Mouse (Mus musculus) Patski (cell line): ENCODE measurements around the gene Fnbp1. TPM values are rescaled to one million over a fixed set of nuclear protein-coding genes. Genes with fewer than 3 reads are reported as not detected.

Experiments used
- ATAC-seq: fragments of 100-300 bp; one replicate; pipeline ENCODE4 v1.8.0; 2021
- CTCF ChIA-PET: fragments of 350-600 bp; sonication (Branson Sonifier 250); formaldehyde crosslinking; loops from one replicate; lab custom pipeline; 2022; ENCODE audit warnings: inconsistent platforms; lab: Charles Lee
- POLR2A ChIA-PET: fragments of 350-600 bp; sonication (Branson Sonifier 250); formaldehyde crosslinking; loops from one replicate; lab custom pipeline; 2022; ENCODE audit warnings: antibody characterized with exemption, inconsistent platforms; lab: Charles Lee
- DNase-seq: peaks from one replicate; pipeline ENCODE4 v3.0.0-alpha.2; 2011; ENCODE audit warnings: low read depth, low spot score
- H3K27me3 ChIP-seq: fragments of 371-371 bp; one replicate; pipeline ENCODE4 v1.5.1; 2021
- CTCF ChIP-seq: fragments of 100-300 bp; IDR thresholded peaks from one replicate; pipeline ENCODE4 v1.5.1; 2021
- in situ Hi-C: fragments of 300-500 bp; cut with MboI; formaldehyde crosslinking; loops from 3 replicates; pipeline ENCODE4 v1.11.1; 2018; ENCODE audit warnings: low pct_unique_long_range_greater_than_20kb, mixed read lengths
- polyA plus RNA-seq: library from polyadenylated mRNA; unstranded; gene quantifications from one replicate; pipeline ENCODE4 v1.2.3, GENCODE M21; 2021

Fnbp1 gene
- polyA plus RNA-seq, 1 experiment from 2014 or later, result 40.4 TPM

DNA sequence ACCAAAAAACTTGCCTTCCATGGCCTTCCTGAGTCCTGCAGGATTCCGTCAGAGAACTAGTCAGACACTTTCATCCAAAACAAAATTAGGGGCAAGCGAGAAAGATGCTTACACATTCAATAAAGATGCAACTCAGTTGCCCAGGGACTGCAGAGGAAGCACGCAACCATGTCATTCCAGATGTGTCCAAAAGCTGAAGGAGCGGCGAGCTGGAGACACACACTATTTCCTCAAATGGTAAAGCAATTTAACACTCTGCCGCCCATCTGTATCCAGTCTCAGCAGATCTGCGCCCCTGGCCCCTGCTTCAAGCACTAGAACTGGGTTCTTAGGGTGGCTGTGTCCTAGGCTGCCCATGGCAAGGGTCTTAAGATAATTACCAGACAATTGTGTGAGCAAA is 66.0 kb downstream of the Fnbp1 start:
- in situ Hi-C loops, result no loop called here
- no peak for TF ChIP-seq CTCF
- no peaks in the 10 kb centered on the region for H3K27me3 ChIP-seq
- POLR2A ChIA-PET, result no interaction called here
- DNase-seq, result no peak
- CTCF ChIA-PET, result no interaction called here
- no peak for ATAC-seq

DNA sequence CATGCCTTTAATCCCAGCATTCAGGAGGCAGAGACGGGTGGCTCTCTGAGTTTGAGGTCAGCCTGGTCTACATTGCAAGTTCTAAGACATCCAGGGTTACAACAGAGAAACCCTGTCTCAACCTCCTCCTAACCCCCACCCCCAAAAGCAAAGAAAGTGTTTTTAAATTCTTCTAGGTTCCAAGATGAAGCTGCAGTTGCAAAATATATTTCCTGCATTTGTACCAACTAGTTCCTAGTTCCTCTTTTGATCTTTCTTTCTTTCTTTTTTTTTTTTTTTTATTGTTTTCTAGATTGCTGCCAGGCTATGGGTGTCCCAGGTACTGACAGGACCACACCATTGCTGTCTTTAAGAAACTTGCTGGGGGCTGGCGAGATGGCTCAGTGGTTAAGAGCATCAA is 66.6 kb downstream of the Fnbp1 start:
- ChIA-PET CTCF (interaction anchor here (1.6 kb wide), 1 partner anchor 76 kb away, joined by 3 read pairs; no protein-coding TSS in a partner anchor), POLR2A (interaction anchor here (0.7 kb wide), 1 partner anchor 78 kb away, joined by 5 read pairs; no protein-coding TSS in a partner anchor)
- no peak for TF ChIP-seq CTCF
- DNase-seq, result no peak
- H3K27me3 ChIP-seq, result no peaks in the 10 kb centered on the region
- in situ Hi-C loops, result no loop called here
- no peak for ATAC-seq

DNA sequence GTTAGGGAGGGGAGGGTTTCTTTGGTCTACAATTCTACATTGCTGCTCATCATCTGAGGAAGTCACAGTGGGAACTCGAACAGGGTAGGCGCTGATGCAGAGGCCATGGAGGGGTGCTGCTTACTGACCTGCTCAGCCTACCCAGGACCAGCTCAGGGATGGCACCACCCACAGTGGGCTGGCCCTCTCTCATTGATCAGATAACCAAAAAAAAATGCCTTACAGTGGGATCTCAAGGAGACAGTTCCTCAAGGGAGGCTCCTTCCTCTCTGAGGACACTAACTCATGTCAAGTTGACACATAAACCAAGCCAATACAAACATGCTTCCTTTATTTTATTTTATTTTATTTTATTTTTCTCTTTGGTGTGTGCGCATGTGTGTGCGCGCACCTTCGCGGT is 72.3 kb downstream of the Fnbp1 start:
- ATAC-seq (no peak), DNase-seq (no peak)
- ChIA-PET POLR2A (interaction anchor here (0.6 kb wide), 1 partner anchor 43 kb away, joined by 4 read pairs; no protein-coding TSS in a partner anchor), CTCF (no interaction called here)
- no peaks in the 10 kb centered on the region for H3K27me3 ChIP-seq
- no peak for TF ChIP-seq CTCF
- in situ Hi-C loops, result no loop called here

DNA sequence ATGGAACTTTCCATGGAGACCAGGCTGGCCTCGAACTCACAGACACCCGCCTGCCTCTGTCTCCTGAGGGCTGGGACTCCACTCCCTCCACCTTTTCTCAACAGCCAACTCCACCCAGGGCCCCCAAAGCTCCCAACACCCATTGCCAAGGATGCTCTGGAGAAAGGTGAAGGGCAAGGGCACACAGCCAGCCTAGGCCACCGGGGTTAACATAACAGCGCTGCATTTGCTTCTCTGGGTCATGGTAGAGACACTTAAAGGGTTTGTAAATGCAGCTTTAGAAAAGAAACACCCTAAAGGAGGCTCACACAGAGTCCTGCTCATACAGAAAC is 72.7 kb downstream of the Fnbp1 start:
- ChIA-PET CTCF (no interaction called here), POLR2A (interaction anchor here (0.6 kb wide), 1 partner anchor 42 kb away, joined by 4 read pairs; no protein-coding TSS in a partner anchor)
- ATAC-seq (no peak), DNase-seq (no peak)
- TF ChIP-seq CTCF, result no peak
- in situ Hi-C loops, result no loop called here
- H3K27me3 ChIP-seq, result no peaks in the 10 kb centered on the region

DNA sequence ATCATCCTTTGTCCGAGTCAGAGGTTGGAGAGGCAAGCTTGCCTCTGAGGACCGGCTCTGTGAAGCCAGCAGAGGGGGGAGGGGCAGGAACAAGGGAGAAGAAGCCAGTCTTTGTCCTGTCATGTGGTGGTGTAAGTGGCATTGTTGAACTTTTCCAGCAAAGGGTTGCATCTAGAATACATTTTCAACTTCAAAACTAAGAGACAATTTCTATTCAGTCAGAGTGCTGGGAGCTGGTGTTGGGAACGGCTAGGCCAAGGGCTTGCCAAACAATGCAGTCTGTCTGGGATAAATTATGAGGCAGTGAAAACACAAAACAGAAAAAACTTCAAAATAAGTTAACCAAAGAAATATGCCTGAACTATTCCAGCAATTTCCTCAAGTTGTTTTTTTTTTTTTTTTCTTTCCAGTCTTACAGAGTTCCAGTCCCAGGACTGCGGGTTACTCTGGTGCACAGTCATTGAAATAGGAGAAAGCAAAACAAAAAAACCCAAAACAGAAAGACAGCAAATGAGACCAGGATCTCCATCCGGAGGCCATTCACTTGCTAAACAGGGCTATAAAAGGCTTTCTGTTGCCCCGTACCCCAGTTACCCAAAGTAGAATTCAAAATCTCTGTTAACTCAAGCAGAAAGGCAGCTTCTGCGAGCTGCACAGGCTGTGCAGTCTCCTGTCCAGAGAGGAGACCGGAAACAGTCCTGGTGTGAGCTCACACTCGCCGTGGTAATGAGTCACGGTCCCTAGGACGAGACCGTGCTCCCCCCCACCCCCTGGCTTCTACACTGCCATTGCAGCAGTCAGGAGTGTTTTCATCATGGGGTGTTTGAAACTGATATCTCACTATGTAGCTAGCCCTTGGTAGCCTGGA is 73.3 kb downstream of the Fnbp1 start:
- ATAC-seq, result peak; percentile 58
- ChIA-PET POLR2A (interaction anchor here (1.4 kb wide), 1 partner anchor 73 kb away, joined by 7 read pairs; the partner anchor contains the start of gene Fnbp1), CTCF (interaction anchor here (0.7 kb wide), 1 partner anchor 71 kb away, joined by 3 read pairs; no protein-coding TSS in a partner anchor)
- in situ Hi-C loops, result no loop called here
- TF ChIP-seq CTCF, result no peak
- H3K27me3 ChIP-seq, result no peaks in the 10 kb centered on the region
- peak; percentile 51 for DNase-seq

DNA sequence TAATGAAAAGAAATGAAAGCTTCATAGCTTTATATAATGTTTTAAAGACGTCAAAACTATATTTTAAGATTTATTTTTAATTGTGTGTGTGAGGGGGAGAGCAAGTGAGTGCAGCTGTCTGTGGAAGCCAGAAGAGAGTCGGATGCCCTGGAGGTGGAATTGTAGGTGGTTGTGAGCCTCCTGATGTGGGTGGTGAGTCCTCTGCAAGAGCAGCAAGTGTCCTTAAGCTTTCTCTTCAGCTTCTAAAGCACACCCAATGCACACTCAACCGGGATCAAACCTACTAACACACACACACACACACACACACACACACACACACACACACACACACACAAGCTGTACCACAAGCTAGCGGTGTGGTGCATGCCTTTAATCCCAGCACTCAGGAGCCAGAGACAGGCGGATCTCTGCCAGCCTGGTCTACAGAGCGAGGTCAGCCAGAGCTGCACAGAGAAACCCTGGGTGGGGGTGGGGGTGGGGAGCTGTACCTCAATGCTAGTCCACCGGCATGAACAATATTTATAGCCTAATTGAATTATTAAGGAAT is 74.0 kb downstream of the Fnbp1 start:
- no peaks in the 10 kb centered on the region for H3K27me3 ChIP-seq
- DNase-seq, result no peak
- in situ Hi-C loops, result no loop called here
- CTCF ChIA-PET, result interaction anchor here (0.7 to 0.8 kb wide), 2 partner anchors 72 to 187 kb away, joined by 3 read pairs; no protein-coding TSS in a partner anchor
- POLR2A ChIA-PET, result interaction anchor here (0.6 to 1.4 kb wide), 2 partner anchors 74 to 106 kb away, joined by 3 to 7 read pairs; partner anchors contain the start of gene Fnbp1
- TF ChIP-seq CTCF, result no peak
- ATAC-seq, result no peak

DNA sequence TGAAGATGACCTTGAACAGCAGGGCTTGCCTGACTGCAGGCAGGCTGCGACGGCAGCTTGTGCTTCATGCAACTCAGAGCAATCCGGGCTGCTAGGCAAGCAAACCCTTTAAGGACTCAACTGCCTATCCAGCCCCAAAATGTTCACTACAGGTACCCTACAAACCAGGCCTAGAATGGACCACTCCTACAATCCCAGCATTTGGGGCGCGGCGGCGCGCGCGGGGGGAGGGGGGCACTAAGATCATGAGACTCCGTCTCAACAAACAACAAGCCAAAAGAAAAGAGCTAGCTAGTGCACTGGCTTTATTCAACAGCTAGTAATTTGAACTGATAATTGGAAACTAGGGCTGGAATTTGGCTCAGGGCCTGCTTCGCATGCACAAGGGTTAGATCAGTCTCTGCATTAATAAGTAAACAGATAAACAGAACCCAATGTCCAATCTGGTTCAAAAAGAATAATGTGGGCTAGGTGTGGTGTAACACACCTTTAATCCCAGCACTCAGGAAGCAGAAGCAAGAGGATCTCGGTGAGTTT is 74.7 kb downstream of the Fnbp1 start:
- no peak for ATAC-seq
- ChIA-PET CTCF (interaction anchor here (0.8 kb wide), 1 partner anchor 188 kb away, joined by 3 read pairs; no protein-coding TSS in a partner anchor), POLR2A (interaction anchor here (1.4 kb wide), 1 partner anchor 74 kb away, joined by 7 read pairs; the partner anchor contains the start of gene Fnbp1)
- in situ Hi-C loops, result no loop called here
- no peaks in the 10 kb centered on the region for H3K27me3 ChIP-seq
- no peak for DNase-seq
- TF ChIP-seq CTCF, result no peak

DNA sequence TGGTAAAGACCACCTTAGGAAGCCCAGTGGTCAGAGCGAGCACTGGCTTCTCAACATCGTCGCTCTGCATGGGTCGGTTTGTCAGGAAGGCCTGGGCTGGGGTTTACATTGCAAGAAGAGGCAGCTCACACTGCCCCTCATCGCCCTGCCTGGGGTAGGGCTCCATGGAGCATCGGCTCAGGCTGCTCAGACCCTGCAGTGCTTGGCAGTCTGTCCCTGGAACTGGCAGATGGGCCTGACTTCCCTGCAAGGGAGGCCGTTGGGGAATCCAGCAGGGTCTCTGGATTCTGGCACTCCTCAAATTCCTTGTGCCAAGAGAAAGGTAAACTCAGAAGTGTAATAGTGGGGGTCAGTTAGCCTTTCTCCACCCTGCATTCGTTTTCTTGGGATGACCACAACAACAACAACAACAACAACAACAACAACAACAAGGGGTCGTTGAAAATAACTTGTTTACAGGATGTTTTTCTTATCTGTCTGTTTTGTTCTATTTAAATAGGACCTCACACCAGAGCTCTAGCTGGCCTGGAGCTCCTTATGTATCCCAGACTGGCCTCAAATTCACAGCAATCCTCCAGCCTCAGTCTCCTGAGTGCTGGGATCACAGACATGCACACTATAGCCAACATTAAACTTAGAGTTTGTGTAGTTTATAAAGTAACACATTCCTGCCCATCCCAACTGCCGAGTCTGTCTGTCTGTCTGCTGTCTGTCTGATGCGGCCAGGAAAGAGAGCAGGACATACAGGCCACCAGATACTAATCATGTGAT is 75.6 kb downstream of the Fnbp1 start:
- no peaks in the 10 kb centered on the region for H3K27me3 ChIP-seq
- no peak for TF ChIP-seq CTCF
- DNase-seq, result no peak
- no peak for ATAC-seq
- in situ Hi-C loops, result no loop called here
- ChIA-PET CTCF (interaction anchor here (1.0 kb wide), 1 partner anchor 75 kb away, joined by 3 read pairs; the partner anchor contains the start of gene Fnbp1), POLR2A (no interaction called here)

DNA sequence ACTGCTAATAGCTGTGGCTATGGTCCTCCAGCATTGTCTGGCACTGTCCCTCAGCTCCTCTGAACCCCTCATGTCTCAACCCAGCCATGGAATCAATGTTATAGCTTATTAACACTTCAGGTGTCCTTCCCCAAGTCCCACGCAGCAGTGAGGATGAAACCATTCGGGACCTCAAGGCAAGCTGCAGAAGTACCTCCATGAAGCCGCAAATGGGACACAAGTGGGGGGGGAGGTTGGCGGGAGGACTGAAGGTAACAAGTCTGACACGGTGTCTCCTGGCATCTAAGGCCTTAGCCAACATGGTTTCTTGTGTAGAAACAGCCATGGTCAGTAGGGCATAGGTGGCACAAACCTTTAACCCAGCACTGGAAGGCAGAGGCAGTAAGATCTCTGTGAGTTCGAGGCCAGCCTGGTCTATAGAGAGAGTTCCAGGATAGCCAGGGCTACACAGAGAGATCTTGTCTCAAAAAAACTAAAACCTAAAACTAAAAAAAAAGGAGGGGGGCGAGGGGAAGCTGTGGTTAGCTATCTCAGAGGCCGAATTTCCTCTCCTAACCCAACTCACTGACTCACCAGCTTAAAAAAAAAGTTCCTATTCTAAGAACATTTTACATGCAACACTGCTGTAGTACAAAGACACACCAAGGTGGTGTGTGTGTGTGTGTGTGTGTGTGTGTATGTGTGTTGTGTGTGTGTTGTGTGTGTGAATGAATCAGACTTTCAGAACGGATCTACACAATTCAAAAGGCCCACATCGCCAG is 79.8 kb downstream of the Fnbp1 start:
- no peak for ATAC-seq
- POLR2A ChIA-PET, result no interaction called here
- DNase-seq, result no peak
- in situ Hi-C loops, result no loop called here
- H3K27me3 ChIP-seq, result no peaks in the 10 kb centered on the region
- CTCF ChIA-PET, result interaction anchor here (1.3 kb wide), 1 partner anchor 11 kb away, joined by 4 read pairs; no protein-coding TSS in a partner anchor
- no peak for TF ChIP-seq CTCF
